Mouse (Mus musculus) hindbrain, embryonic 16.5 days (tissue): ENCODE measurements at regions not wholly inside any gene's neighbourhood (a gene's known extent, or its start where the extent isn't known, plus 50 kb on each side); places are given as distances from the start of the nearest gene placed in this dataset.

Source experiments
- ATAC-seq: fragments of 200-750 bp; cut with Nextera tagmentation; 2 replicates; pipeline ENCODE4 v1.8.0; 2017; ENCODE audit warnings: moderate TSS enrichment, moderate library complexity
- H3K27ac ChIP-seq: fragments of 300-500 bp; sonication (generic); 2 replicates; pipeline ENCODE4 v1.5.1; 2014; ENCODE audit warnings: low read depth, mild to moderate bottlenecking, control low read depth, low read length, moderate library complexity
- H3K27me3 ChIP-seq: fragments of 300-500 bp; sonication (generic); replicated peaks from 2 replicates; pipeline ENCODE4 v1.6.1; 2014; ENCODE audit warnings: low read length; ENCODE audit not compliant: control insufficient read depth, insufficient read depth
- H3K36me3 ChIP-seq: fragments of 300-500 bp; sonication (generic); 2 replicates; pipeline ENCODE4 v1.6.1; 2014; ENCODE audit warnings: mild to moderate bottlenecking, low read length, moderate library complexity, mixed read lengths; ENCODE audit not compliant: control insufficient read depth, insufficient read depth
- H3K4me1 ChIP-seq: fragments of 300-500 bp; sonication (generic); 2 replicates; pipeline ENCODE4 v1.6.1; 2014; ENCODE audit warnings: low read depth, low read length; ENCODE audit not compliant: control insufficient read depth, insufficient read depth
- H3K4me2 ChIP-seq: fragments of 300-500 bp; sonication (generic); 2 replicates; pipeline ENCODE4 v1.6.1; 2014; ENCODE audit warnings: mild to moderate bottlenecking, low read length, control low read depth, moderate library complexity
- H3K4me3 ChIP-seq: fragments of 300-500 bp; sonication (generic); 2 replicates; pipeline ENCODE4 v1.5.1; 2014; ENCODE audit warnings: mild to moderate bottlenecking, low read length, control low read depth, moderate library complexity
- H3K9ac ChIP-seq: fragments of 300-500 bp; sonication (generic); 2 replicates; pipeline ENCODE4 v1.6.1; 2014; ENCODE audit warnings: low read depth, mild to moderate bottlenecking, control low read depth, low read length, moderate library complexity
- H3K9me3 ChIP-seq: fragments of 300-500 bp; sonication (generic); 2 replicates; pipeline ENCODE4 v1.6.1; 2014; ENCODE audit warnings: mild to moderate bottlenecking, low read length, moderate library complexity; ENCODE audit not compliant: control insufficient read depth
- WGBS: fragments of 180-500 bp; shearing (Covaris S2); extraction: QIAGEN DNeasy Blood & Tissue Kit; methylation state at CpG from one replicate; pipeline ENCODE4 v1.1.7; 2014; 5-methylcytosine and 5-hydroxymethylcytosine counted together

- Histone ChIP-seq H3K4me1 (no peaks in the 10 kb centered on the region), H3K27me3 (no peaks in the 10 kb centered on the region), H3K4me3 (no peak overlapping the region), H3K9ac (no peak overlapping the region), H3K27ac (no peak overlapping the region), H3K9me3 (no peaks in the 10 kb centered on the region), H3K36me3 (no peaks in the 10 kb centered on the region), H3K4me2 (no peak overlapping the region)
- 39% methylated on average over 4 of the region's 4 CpGs for WGBS
- no peak for ATAC-seq
Observed at GRCm38 (mm10) chr6:67142179-67142578, 95.8 kb upstream of the Serbp1 start.

- Histone ChIP-seq H3K4me3 (no peak overlapping the region), H3K36me3 (no peaks in the 10 kb centered on the region), H3K27ac (no peak overlapping the region), H3K4me1 (no peaks in the 10 kb centered on the region), H3K9ac (no peak overlapping the region), H3K9me3 (no peaks in the 10 kb centered on the region), H3K27me3 (no peaks in the 10 kb centered on the region), H3K4me2 (no peak overlapping the region)
- no peak for ATAC-seq
- 84% methylated on average over 6 of the region's 6 CpGs for WGBS
Observed at GRCm38 (mm10) chr6:67140645-67141250, 97.2 kb upstream of the Serbp1 start.

- no peaks in the 10 kb centered on the region for H3K9me3 ChIP-seq
- H3K27ac ChIP-seq, result no peak overlapping the region
- H3K4me3 ChIP-seq, result no peak overlapping the region
- H3K4me1 ChIP-seq, result no peaks in the 10 kb centered on the region
- no peak for ATAC-seq
- H3K36me3 ChIP-seq, result no peaks in the 10 kb centered on the region
- H3K4me2 ChIP-seq, result no peak overlapping the region
- 88% methylated on average over 3 of the region's 3 CpGs for WGBS
- H3K27me3 ChIP-seq, result no peaks in the 10 kb centered on the region
- no peak overlapping the region for H3K9ac ChIP-seq
Observed at GRCm38 (mm10) chr6:67139012-67139375, 99.0 kb upstream of the Serbp1 start.

GRCm38 (mm10) chr6:67138302-67139011, 99.5 kb upstream of the Serbp1 start:
- Histone ChIP-seq H3K4me2 (no peak overlapping the region), H3K36me3 (no peaks in the 10 kb centered on the region), H3K4me1 (no peaks in the 10 kb centered on the region), H3K27me3 (no peaks in the 10 kb centered on the region), H3K9me3 (no peaks in the 10 kb centered on the region), H3K9ac (no peak overlapping the region), H3K4me3 (no peak overlapping the region), H3K27ac (no peak overlapping the region)
- WGBS, result 64% methylated on average over 13 of the region's 13 CpGs
- peak; percentile 27; the same call in 1 of the 2 replicates for ATAC-seq

GRCm38 (mm10) chr6:67137482-67137881, 100.2 kb upstream of the Gadd45a start:
- no peak overlapping the region for H3K4me3 ChIP-seq
- H3K4me1 ChIP-seq, result no peaks in the 10 kb centered on the region
- H3K27ac ChIP-seq, result no peak overlapping the region
- 70% methylated on average over 4 of the region's 4 CpGs for WGBS
- no peak overlapping the region for H3K4me2 ChIP-seq
- H3K27me3 ChIP-seq, result no peaks in the 10 kb centered on the region
- H3K36me3 ChIP-seq, result no peaks in the 10 kb centered on the region
- no peak overlapping the region for H3K9ac ChIP-seq
- ATAC-seq, result peak; percentile 37; the same call in 1 of the 2 replicates
- no peaks in the 10 kb centered on the region for H3K9me3 ChIP-seq

GRCm38 (mm10) chr6:67134915-67135314, 97.7 kb upstream of the Gadd45a start:
- H3K4me1 ChIP-seq, result no peaks in the 10 kb centered on the region
- H3K27ac ChIP-seq, result no peak overlapping the region
- H3K4me2 ChIP-seq, result no peak overlapping the region
- 44% methylated on average over 1 of the region's 1 CpGs for WGBS
- ATAC-seq, result no peak
- no peaks in the 10 kb centered on the region for H3K27me3 ChIP-seq
- H3K36me3 ChIP-seq, result no peaks in the 10 kb centered on the region
- no peak overlapping the region for H3K4me3 ChIP-seq
- peaks cover 2% of the 10 kb centered on the region for H3K9me3 ChIP-seq
- H3K9ac ChIP-seq, result no peak overlapping the region

- 61% methylated on average over 11 of the region's 11 CpGs for WGBS
Observed at GRCm38 (mm10) chr6:67130540-67131301, 93.5 kb upstream of the Gadd45a start.

GRCm38 (mm10) chr6:67129626-67130025, 92.4 kb upstream of the Gadd45a start:
- no peaks in the 10 kb centered on the region for H3K4me1 ChIP-seq
- H3K27ac ChIP-seq, result no peak overlapping the region
- 94% methylated on average over 10 of the region's 10 CpGs for WGBS
- H3K4me3 ChIP-seq, result no peak overlapping the region
- H3K36me3 ChIP-seq, result no peaks in the 10 kb centered on the region
- peaks cover 2% of the 10 kb centered on the region for H3K9me3 ChIP-seq
- no peak overlapping the region for H3K4me2 ChIP-seq
- no peak for ATAC-seq
- no peaks in the 10 kb centered on the region for H3K27me3 ChIP-seq
- H3K9ac ChIP-seq, result no peak overlapping the region

More at GRCm38 (mm10) chr6:67130540-67131301, 93.5 kb upstream of the Gadd45a start:
- peak; percentile 56; the same call in 1 of the 2 replicates for ATAC-seq
- Histone ChIP-seq H3K4me2 (no peak overlapping the region), H3K9ac (no peak overlapping the region), H3K27ac (no peak overlapping the region), H3K27me3 (no peaks in the 10 kb centered on the region), H3K36me3 (no peaks in the 10 kb centered on the region), H3K4me3 (no peak overlapping the region), H3K4me1 (no peaks in the 10 kb centered on the region), H3K9me3 (peaks cover 2% of the 10 kb centered on the region)
